Mouse (Mus musculus): ENCODE measurements around the gene Cib1. TPM values are rescaled to one million over a fixed set of nuclear protein-coding genes. Genes with fewer than 3 reads are reported as not detected.

Cib1 gene
- polyA plus RNA-seq, 1 experiment from 2014 or later: 31.6 TPM

- Histone ChIP-seq H3K4me3 (no peak overlapping the region), H3K4me1 (peaks cover 66% of the 10 kb centered on the region), H3K9me3 (no peaks in the 10 kb centered on the region), H3K27me3 (no peaks in the 10 kb centered on the region), H3K9ac (replicated peaks) (no peak overlapping the region), H3K4me2 (replicated peaks) (peak overlapping the region; percentile 14; the same call in 1 of the 2 replicates), H3K27ac (replicated peaks) (peak overlapping the region; percentile 32), H3K36me3 (no peaks in the 10 kb centered on the region)
- WGBS: 37% methylated on average over 2 of the region's 2 CpGs
- no peak for ATAC-seq (replicated peaks)
These were observed 44.0 kb downstream of the Cib1 start for GRCm38 (mm10) chr7:80188579-80189125.

GRCm38 (mm10) chr7:80187501-80187900 is 45.1 kb downstream of the Cib1 start:
- H3K27me3 ChIP-seq: no peaks in the 10 kb centered on the region
- ATAC-seq (replicated peaks): no peak
- H3K4me1 ChIP-seq: peaks cover 58% of the 10 kb centered on the region
- peak overlapping the region; percentile 85 for H3K27ac ChIP-seq (replicated peaks)
- WGBS: 24% methylated on average over 12 of the region's 12 CpGs
- H3K9me3 ChIP-seq: no peaks in the 10 kb centered on the region
- peak overlapping the region; percentile 67 for H3K4me3 ChIP-seq
- H3K36me3 ChIP-seq: no peaks in the 10 kb centered on the region
- peak overlapping the region; percentile 68 for H3K9ac ChIP-seq (replicated peaks)
- H3K4me2 ChIP-seq (replicated peaks): peak overlapping the region; percentile 63

- Histone ChIP-seq H3K36me3 (no peaks in the 10 kb centered on the region), H3K4me2 (replicated peaks) (peak within 1 kb of the TSS; percentile 63), H3K9me3 (no peaks in the 10 kb centered on the region), H3K27me3 (no peaks in the 10 kb centered on the region), H3K4me1 (peaks cover 50% of the 10 kb centered on the region), H3K9ac (replicated peaks) (peak within 1 kb of the TSS; percentile 68), H3K4me3 (peak within 1 kb of the TSS; percentile 67), H3K27ac (replicated peaks) (peak within 1 kb of the TSS; percentile 85)
- WGBS: under 1% methylated on average over 51 of the region's 51 CpGs
- ATAC-seq (replicated peaks): peak; percentile 96
These were observed 45.9 kb downstream of the Cib1 start, which contains the start of gene Sema4b for GRCm38 (mm10) chr7:80186531-80187296. Sema4b (plus strand) TSS chr7:80186841.

- H3K4me2 ChIP-seq (replicated peaks): peak overlapping the region; percentile 63
- no peaks in the 10 kb centered on the region for H3K9me3 ChIP-seq
- H3K4me3 ChIP-seq: peak overlapping the region; percentile 67
- peak overlapping the region; percentile 68; the same call in 1 of the 2 replicates for H3K9ac ChIP-seq (replicated peaks)
- no peaks in the 10 kb centered on the region for H3K27me3 ChIP-seq
- H3K36me3 ChIP-seq: no peaks in the 10 kb centered on the region
- peak overlapping the region; percentile 85; the same call in 1 of the 2 replicates for H3K27ac ChIP-seq (replicated peaks)
- H3K4me1 ChIP-seq: peaks cover 43% of the 10 kb centered on the region
- no peak for ATAC-seq (replicated peaks)
- WGBS: 18% methylated on average over 8 of the region's 8 CpGs
These were observed 46.6 kb downstream of the Cib1 start for GRCm38 (mm10) chr7:80186021-80186420.

- Histone ChIP-seq H3K27ac (replicated peaks) (no peak overlapping the region), H3K27me3 (no peaks in the 10 kb centered on the region), H3K9me3 (no peaks in the 10 kb centered on the region), H3K36me3 (no peaks in the 10 kb centered on the region), H3K4me3 (no peak overlapping the region), H3K4me1 (peaks cover 37% of the 10 kb centered on the region), H3K9ac (replicated peaks) (no peak overlapping the region), H3K4me2 (replicated peaks) (no peak overlapping the region)
- no peak for ATAC-seq (replicated peaks)
- 71% methylated on average over 6 of the region's 6 CpGs for WGBS
These were observed 47.6 kb downstream of the Cib1 start for GRCm38 (mm10) chr7:80184968-80185367.

GRCm38 (mm10) chr7:80184551-80184950 is 48.1 kb downstream of the Cib1 start:
- Histone ChIP-seq H3K36me3 (no peaks in the 10 kb centered on the region), H3K9me3 (no peaks in the 10 kb centered on the region), H3K4me2 (replicated peaks) (no peak overlapping the region), H3K27me3 (no peaks in the 10 kb centered on the region), H3K4me3 (no peak overlapping the region), H3K9ac (replicated peaks) (no peak overlapping the region), H3K4me1 (peaks cover 34% of the 10 kb centered on the region), H3K27ac (replicated peaks) (no peak overlapping the region)
- WGBS: 85% methylated on average over 4 of the region's 4 CpGs
- ATAC-seq (replicated peaks): no peak

GRCm38 (mm10) chr7:80183969-80184368 is 48.6 kb downstream of the Cib1 start:
- Histone ChIP-seq H3K4me1 (peaks cover 28% of the 10 kb centered on the region), H3K9ac (replicated peaks) (no peak overlapping the region), H3K36me3 (no peaks in the 10 kb centered on the region), H3K27me3 (no peaks in the 10 kb centered on the region), H3K4me2 (replicated peaks) (no peak overlapping the region), H3K4me3 (no peak overlapping the region), H3K27ac (replicated peaks) (no peak overlapping the region), H3K9me3 (no peaks in the 10 kb centered on the region)
- WGBS: 21% methylated on average over 5 of the region's 5 CpGs
- ATAC-seq (replicated peaks): no peak

- H3K27me3 ChIP-seq: no peaks in the 10 kb centered on the region
- no peak overlapping the region for H3K4me3 ChIP-seq
- no peaks in the 10 kb centered on the region for H3K9me3 ChIP-seq
- H3K4me2 ChIP-seq (replicated peaks): no peak overlapping the region
- no peak overlapping the region for H3K9ac ChIP-seq (replicated peaks)
- peaks cover 23% of the 10 kb centered on the region for H3K4me1 ChIP-seq
- H3K36me3 ChIP-seq: no peaks in the 10 kb centered on the region
- no peak overlapping the region for H3K27ac ChIP-seq (replicated peaks)
- ATAC-seq (replicated peaks): no peak
- 74% methylated on average over 1 of the region's 1 CpGs for WGBS
These were observed 49.1 kb downstream of the Cib1 start for GRCm38 (mm10) chr7:80183466-80183865.

GRCm38 (mm10) chr7:80182139-80182538 is 50.5 kb downstream of the Cib1 start:
- Histone ChIP-seq H3K9me3 (no peaks in the 10 kb centered on the region), H3K4me2 (replicated peaks) (no peak overlapping the region), H3K9ac (replicated peaks) (no peak overlapping the region), H3K27me3 (no peaks in the 10 kb centered on the region), H3K4me1 (peaks cover 10% of the 10 kb centered on the region), H3K4me3 (no peak overlapping the region), H3K27ac (replicated peaks) (no peak overlapping the region), H3K36me3 (no peaks in the 10 kb centered on the region)
- ATAC-seq (replicated peaks): no peak

- Histone ChIP-seq H3K36me3 (no peaks in the 10 kb centered on the region), H3K27ac (replicated peaks) (no peak overlapping the region), H3K9ac (replicated peaks) (no peak overlapping the region), H3K4me2 (replicated peaks) (no peak overlapping the region), H3K9me3 (no peaks in the 10 kb centered on the region), H3K4me3 (no peak overlapping the region), H3K27me3 (no peaks in the 10 kb centered on the region), H3K4me1 (peaks cover 3% of the 10 kb centered on the region)
- 61% methylated on average over 2 of the region's 2 CpGs for WGBS
- ATAC-seq (replicated peaks): no peak
These were observed 51.5 kb downstream of the Cib1 start for GRCm38 (mm10) chr7:80181078-80181477.

GRCm38 (mm10) chr7:80180202-80180601 is 52.4 kb downstream of the Cib1 start:
- no peak overlapping the region for H3K4me2 ChIP-seq (replicated peaks)
- no peaks in the 10 kb centered on the region for H3K36me3 ChIP-seq
- no peak for ATAC-seq (replicated peaks)
- H3K4me3 ChIP-seq: no peak overlapping the region
- H3K9ac ChIP-seq (replicated peaks): no peak overlapping the region
- H3K9me3 ChIP-seq: no peaks in the 10 kb centered on the region
- H3K27me3 ChIP-seq: no peaks in the 10 kb centered on the region
- H3K27ac ChIP-seq (replicated peaks): no peak overlapping the region
- H3K4me1 ChIP-seq: no peaks in the 10 kb centered on the region
- 69% methylated on average over 3 of the region's 3 CpGs for WGBS

- H3K27me3 ChIP-seq: no peaks in the 10 kb centered on the region
- H3K4me1 ChIP-seq: no peaks in the 10 kb centered on the region
- H3K36me3 ChIP-seq: no peaks in the 10 kb centered on the region
- H3K9me3 ChIP-seq: no peaks in the 10 kb centered on the region
- H3K4me3 ChIP-seq: no peak overlapping the region
- no peak overlapping the region for H3K27ac ChIP-seq (replicated peaks)
- no peak overlapping the region for H3K4me2 ChIP-seq (replicated peaks)
- no peak for ATAC-seq (replicated peaks)
- H3K9ac ChIP-seq (replicated peaks): no peak overlapping the region
- 85% methylated on average over 6 of the region's 6 CpGs for WGBS
These were observed 52.8 kb downstream of the Cib1 start for GRCm38 (mm10) chr7:80179790-80180189.
